Comparison of ENCODE assay signal across 14 mouse cellular contexts in genomic region chr12:17453918-17454317, GRCm38 (mm10).
"Had no signal": no experiment of that assay in that cellular context is flagged by ENCODE, and none has a peak within 500 bp of the region (broad histone marks: within the 10 kb centered on the region; RNA-seq: fewer than 3 reads in every experiment).

No protein-coding gene starts in this region.

- H3K36me3 ChIP-seq: liver, embryonic 13.5 days; stomach, embryonic 15.5 days had no signal

- DNase-seq: layer of hippocampus, adult 9-11 months; liver, embryonic 13.5 days; lung, adult 2 months; lung, postnatal 14 days; lung, postnatal 4 days; midbrain, embryonic 14.5 days; right cerebral cortex, postnatal 4 days; thymus, adult 2 months; thymus, postnatal 14 days; thymus, postnatal 4 days had no signal

- H3K4me1 ChIP-seq: stomach, embryonic 15.5 days had no signal

- H3K27me3 ChIP-seq: liver, embryonic 13.5 days; stomach, embryonic 15.5 days had no signal

- H3K4me2 ChIP-seq: liver, embryonic 13.5 days; midbrain, embryonic 11.5 days; stomach, embryonic 15.5 days had no signal

- H3K4me3 ChIP-seq: layer of hippocampus, adult 2 months; liver, embryonic 13.5 days; stomach, embryonic 15.5 days had no signal

- H3K9me3 ChIP-seq: liver, embryonic 13.5 days; stomach, embryonic 15.5 days had no signal

- H3K27ac ChIP-seq: kidney, postnatal 0 days; layer of hippocampus, adult 2 months; liver, embryonic 13.5 days; stomach, embryonic 15.5 days had no signal

- H3K9ac ChIP-seq: liver, embryonic 13.5 days; stomach, embryonic 15.5 days had no signal
